Comparison of ENCODE assay signal across 22 mouse cellular contexts in genomic region chr5:96973714-96974113, GRCm38 (mm10). TPM values are rescaled to one million over a fixed set of nuclear protein-coding genes. Genes with fewer than 3 reads are reported as not detected.
A peak's percentile ranks its signal among the peaks of the same experiment; 100 is the strongest.
DNase-seq lines count a peak whose midpoint lies in the region; ATAC-seq and TF ChIP-seq lines count a peak whose summit lies in the region.
"Had no signal": no experiment of that assay in that cellular context is flagged by ENCODE, and none has a peak within 500 bp of the region (broad histone marks: within the 10 kb centered on the region; RNA-seq: fewer than 3 reads in every experiment).

No protein-coding gene starts in this region.

- H3K27me3 ChIP-seq in liver, embryonic 12.5 days (replicated peaks): no peaks in the 10 kb centered on the region
- no peaks in the 10 kb centered on the region for H3K27me3 ChIP-seq in liver, embryonic 11.5 days (replicated peaks; ENCODE audit: control insufficient read depth, insufficient read depth, low read length)
- H3K27me3 ChIP-seq in liver, embryonic 14.5 days (ENCODE audit: control insufficient read depth, insufficient read depth, low read length): no peaks in the 10 kb centered on the region
- H3K27me3 ChIP-seq in liver, embryonic 15.5 days: no peaks in the 10 kb centered on the region
- H3K27me3 ChIP-seq in intestine, embryonic 15.5 days (replicated peaks): no peaks in the 10 kb centered on the region
- H3K27me3 ChIP-seq: embryonic facial prominence, embryonic 12.5 days; forebrain, embryonic 13.5 days had no signal

- peak; percentile 33; the same call in 1 of the 2 replicates for TF ChIP-seq EP300 in liver, embryonic 14.5 days (IDR thresholded peaks at IDR 0.05; ENCODE audit: low read depth)

- no peak overlapping the region for H3K9ac ChIP-seq in liver, embryonic 12.5 days
- H3K9ac ChIP-seq in liver, embryonic 11.5 days (ENCODE audit: low read depth, low read length): no peak overlapping the region
- no peak overlapping the region for H3K9ac ChIP-seq in liver, embryonic 14.5 days (replicated peaks)
- H3K9ac ChIP-seq in liver, embryonic 15.5 days: no peak overlapping the region
- no peak overlapping the region for H3K9ac ChIP-seq in intestine, embryonic 15.5 days
- H3K9ac ChIP-seq: embryonic facial prominence, embryonic 12.5 days; forebrain, embryonic 13.5 days had no signal

- no peak overlapping the region for H3K4me3 ChIP-seq in liver, embryonic 12.5 days
- no peak overlapping the region for H3K4me3 ChIP-seq in liver, embryonic 11.5 days (ENCODE audit: low read depth, low read length)
- no peak overlapping the region for H3K4me3 ChIP-seq in liver, embryonic 14.5 days (ENCODE audit: insufficient read depth in 1 of 2, low read depth in 2 of 2, low read length in 2 of 2)
- no peak overlapping the region for H3K4me3 ChIP-seq in liver, embryonic 15.5 days (replicated peaks)
- H3K4me3 ChIP-seq in intestine, embryonic 15.5 days (replicated peaks): no peak overlapping the region
- H3K4me3 ChIP-seq: embryonic facial prominence, embryonic 10.5 days; embryonic facial prominence, embryonic 12.5 days; erythroblast, embryonic 14.5 days; forebrain, embryonic 13.5 days had no signal

- H3K9me3 ChIP-seq in liver, embryonic 12.5 days (replicated peaks): no peaks in the 10 kb centered on the region
- H3K9me3 ChIP-seq in liver, embryonic 11.5 days (ENCODE audit: control insufficient read depth, low read length): no peaks in the 10 kb centered on the region
- no peaks in the 10 kb centered on the region; the same call in 1 of the 2 replicates for H3K9me3 ChIP-seq in liver, embryonic 14.5 days (ENCODE audit: control insufficient read depth, low read length)
- H3K9me3 ChIP-seq in liver, embryonic 15.5 days (replicated peaks): no peaks in the 10 kb centered on the region
- H3K9me3 ChIP-seq in intestine, embryonic 15.5 days: no peaks in the 10 kb centered on the region
- H3K9me3 ChIP-seq: embryonic facial prominence, embryonic 10.5 days; embryonic facial prominence, embryonic 12.5 days; forebrain, embryonic 13.5 days had no signal

- H3K36me3 ChIP-seq in liver, embryonic 12.5 days: no peaks in the 10 kb centered on the region
- no peaks in the 10 kb centered on the region for H3K36me3 ChIP-seq in liver, embryonic 11.5 days (ENCODE audit: control insufficient read depth, insufficient read depth, low read length)
- no peaks in the 10 kb centered on the region for H3K36me3 ChIP-seq in liver, embryonic 14.5 days (replicated peaks; ENCODE audit: control insufficient read depth, insufficient read depth, low read depth)
- H3K36me3 ChIP-seq in liver, embryonic 15.5 days (replicated peaks): no peaks in the 10 kb centered on the region
- H3K36me3 ChIP-seq in intestine, embryonic 15.5 days: no peaks in the 10 kb centered on the region
- H3K36me3 ChIP-seq: embryonic facial prominence, embryonic 10.5 days; embryonic facial prominence, embryonic 12.5 days had no signal

- H3K4me2 ChIP-seq in liver, embryonic 12.5 days: no peak overlapping the region
- no peak overlapping the region for H3K4me2 ChIP-seq in liver, embryonic 11.5 days
- H3K4me2 ChIP-seq in liver, embryonic 14.5 days (ENCODE audit: low read depth): no peak overlapping the region
- H3K4me2 ChIP-seq in liver, embryonic 15.5 days: no peak overlapping the region
- no peak overlapping the region for H3K4me2 ChIP-seq in intestine, embryonic 15.5 days (replicated peaks)
- H3K4me2 ChIP-seq: embryonic facial prominence, embryonic 12.5 days; forebrain, embryonic 13.5 days had no signal

- H3K4me1 ChIP-seq in liver, embryonic 12.5 days: peaks cover 49% of the 10 kb centered on the region
- peaks cover 8% of the 10 kb centered on the region for H3K4me1 ChIP-seq in liver, embryonic 11.5 days (replicated peaks; ENCODE audit: control insufficient read depth, insufficient read depth, low read length)
- peaks cover 29 to 30% of the 10 kb centered on the region in 2 experiments for H3K4me1 ChIP-seq in liver, embryonic 14.5 days (replicated peaks; ENCODE audit: control insufficient read depth in 2 of 2, insufficient read depth in 2 of 2, low read length in 1 of 2)
- peaks cover 40% of the 10 kb centered on the region for H3K4me1 ChIP-seq in liver, embryonic 15.5 days (replicated peaks)
- H3K4me1 ChIP-seq in intestine, embryonic 15.5 days (replicated peaks): 0 out of 2 replicates have a peak, but pooled peaks cover 4% of the 10 kb centered on the region

- WGBS in liver, embryonic 12.5 days (ENCODE audit: insufficient replicate concordance): 49% methylated on average over 3 of the region's 3 CpGs
- WGBS in liver, embryonic 11.5 days: 53% methylated on average over 3 of the region's 3 CpGs
- 47% methylated on average over 3 of the region's 3 CpGs for WGBS in liver, embryonic 14.5 days (ENCODE audit: insufficient replicate concordance)
- 44% methylated on average over 3 of the region's 3 CpGs for WGBS in liver, embryonic 15.5 days (ENCODE audit: insufficient replicate concordance)
- WGBS in intestine, embryonic 15.5 days: 58% methylated on average over 3 of the region's 3 CpGs

- TF ChIP-seq CTCF in liver, embryonic 14.5 days (IDR thresholded peaks at IDR 0.05; ENCODE audit: low read depth): no peak

- peak; percentile 65 for ATAC-seq in liver, embryonic 12.5 days
- no peak; the same call in 1 of the 2 replicates for ATAC-seq in liver, embryonic 11.5 days (replicated peaks; ENCODE audit: low FRiP score)
- ATAC-seq in liver, embryonic 14.5 days (ENCODE audit: insufficient read depth): peak; percentile 45
- peak; percentile 67 for ATAC-seq in erythroblast, adult 5-6 weeks (replicated peaks; ENCODE audit: low FRiP score, poor library complexity, severe bottlenecking)
- peak; percentile 71 for ATAC-seq in liver, embryonic 15.5 days (ENCODE audit: insufficient read depth)
- ATAC-seq in intestine, embryonic 15.5 days: no peak
- ATAC-seq in CD4-positive, CD25-positive, alpha-beta regulatory T cell, adult 4 months: no peak
- ATAC-seq: forebrain, embryonic 13.5 days; forebrain, embryonic 16.5 days had no signal

- H3K27ac ChIP-seq in liver, embryonic 12.5 days: peak overlapping the region; percentile 45; the same call in 1 of the 2 replicates
- no peak overlapping the region for H3K27ac ChIP-seq in liver, embryonic 11.5 days (ENCODE audit: low read depth, low read length)
- no peak overlapping the region; the same call in 1 of the 2 replicates for H3K27ac ChIP-seq in liver, embryonic 14.5 days
- H3K27ac ChIP-seq in liver, embryonic 15.5 days (replicated peaks): peak overlapping the region; percentile 26; the same call in 1 of the 2 replicates
- no peak overlapping the region for H3K27ac ChIP-seq in intestine, embryonic 15.5 days
- H3K27ac ChIP-seq: embryonic facial prominence, embryonic 10.5 days; embryonic facial prominence, embryonic 12.5 days; forebrain, embryonic 13.5 days had no signal

- no peak for DNase-seq in liver, embryonic 11.5 days (ENCODE audit: low spot score)
- DNase-seq in liver, embryonic 14.5 days (ENCODE audit: low read depth in 3 of 3, low spot score in 3 of 3): no peak
- DNase-seq in liver: no peak
- DNase-seq: adrenal gland, adult 2 months; adrenal gland, postnatal 10 days; adrenal gland, postnatal 25 days; B cell, adult 2 months; cerebellum, adult 11-12 months; cerebellum, adult 2 months; cerebellum, adult 9-10 months; cerebellum, postnatal 10 days; cerebellum, postnatal 25 days had no signal

RNA-seq across cellular contexts. Expression of gene Bmp2k, which starts 23.8 kb away (rescaled TPM):
- 57.2 and 59.8 TPM in 2 replicates for polyA plus RNA-seq in liver, embryonic 12.5 days (2016; fragmentation: Nextera tagmentation; extraction: Ambion mirVana)
- 31.1 and 34.5 TPM in 2 replicates for polyA plus RNA-seq in liver, embryonic 11.5 days (2014; fragmentation: Nextera tagmentation; extraction: Ambion mirVana)
- polyA plus RNA-seq in liver, embryonic 14.5 days (2012; rRNA removed): 10.6 and 14.0 TPM in 2 replicates
- 30.2 and 34.3 TPM in 2 replicates for polyA plus RNA-seq in liver, embryonic 14.5 days (2014; fragmentation: Nextera tagmentation; extraction: Ambion mirVana)
- 268 and 286 TPM in 2 replicates for total RNA-seq in erythroblast, adult 5-6 weeks (2015; ENCODE audit: low replicate concordance)
- total RNA-seq in erythroblast, adult 5-6 weeks (2017; ENCODE audit: low replicate concordance): 270 and 271 TPM in 2 replicates
- 31.1 and 31.3 TPM in 2 replicates for polyA plus RNA-seq in liver, embryonic 15.5 days (2015; fragmentation: Nextera tagmentation; extraction: Ambion mirVana)
- polyA plus RNA-seq in intestine, embryonic 15.5 days (2015; fragmentation: Nextera tagmentation; extraction: Ambion mirVana): 19.2 and 20.3 TPM in 2 replicates
- polyA plus RNA-seq in CD4-positive, CD25-positive, alpha-beta regulatory T cell, adult 4 months (2017; shearing (Covaris generic)): 10 to 100 TPM; 17.8 to 25.5 TPM

Comparison
In these comparisons a context has a peak if more than half of its experiments do, and no peak if none do; other contexts are left out.
1. ATAC-seq: peak in liver, embryonic 12.5 days (single experiment), liver, embryonic 14.5 days (single experiment), erythroblast, adult 5-6 weeks (single experiment) and liver, embryonic 15.5 days (single experiment); none in liver, embryonic 11.5 days (single experiment), intestine, embryonic 15.5 days (single experiment) and CD4-positive, CD25-positive, alpha-beta regulatory T cell, adult 4 months (single experiment).
2. H3K27ac ChIP-seq: peak in liver, embryonic 12.5 days (single experiment) and liver, embryonic 15.5 days (single experiment); none in liver, embryonic 11.5 days (single experiment), liver, embryonic 14.5 days (single experiment) and intestine, embryonic 15.5 days (single experiment).